Mouse (Mus musculus) layer of hippocampus, adult 8-10 months (tissue): ENCODE results near the gene Lyz2. TPM values are rescaled to one million over a fixed set of nuclear protein-coding genes. Genes with fewer than 3 reads are reported as not detected.
"Not testable (repeated sequence)": the region's sequence is repeated elsewhere in the genome, so short reads cannot be mapped to it uniquely, and the experiment has no call there.

ENCODE experiments used
- DNase-seq, 2 experiments: peaks; one replicate each; pipeline ENCODE4 v3.0.0; 2022; ENCODE audit warnings: low spot score in 2 of 2
- total RNA-seq, 4 experiments: library from RNA; stranded (reverse); gene quantifications; 2 replicates each; pipeline ENCODE4 v1.2.4; 2022

The Lyz2 gene
- total RNA-seq, result 100 to 1,000 TPM in 2 of 4 experiments, 10 to 100 TPM in 2; 14.0 to 253 (median 119) TPM

DNA sequence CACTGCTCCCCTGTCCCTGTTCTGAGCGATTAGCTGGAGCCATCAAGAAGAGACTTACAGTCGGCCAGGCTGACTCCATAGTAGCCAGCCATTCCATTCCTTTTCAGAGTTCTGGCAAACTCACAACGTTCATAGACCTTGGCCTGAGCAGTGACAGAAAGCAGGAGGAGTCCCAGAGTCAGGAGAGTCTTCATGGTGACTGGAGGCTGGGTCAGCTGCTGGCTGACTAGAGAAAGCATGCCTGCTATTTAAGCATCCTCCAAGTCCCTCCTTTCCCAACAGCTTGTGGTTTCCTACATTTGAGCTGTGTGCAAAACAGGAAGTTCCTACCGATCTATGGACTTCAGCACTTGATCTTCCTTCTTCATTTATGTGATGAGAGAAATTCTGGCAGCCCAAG, at the start of gene Lyz2:
TSS of gene Lyz2 (minus strand) at position 273 of the 400 bp plus-strand sequence.
- no peak for DNase-seq

DNA sequence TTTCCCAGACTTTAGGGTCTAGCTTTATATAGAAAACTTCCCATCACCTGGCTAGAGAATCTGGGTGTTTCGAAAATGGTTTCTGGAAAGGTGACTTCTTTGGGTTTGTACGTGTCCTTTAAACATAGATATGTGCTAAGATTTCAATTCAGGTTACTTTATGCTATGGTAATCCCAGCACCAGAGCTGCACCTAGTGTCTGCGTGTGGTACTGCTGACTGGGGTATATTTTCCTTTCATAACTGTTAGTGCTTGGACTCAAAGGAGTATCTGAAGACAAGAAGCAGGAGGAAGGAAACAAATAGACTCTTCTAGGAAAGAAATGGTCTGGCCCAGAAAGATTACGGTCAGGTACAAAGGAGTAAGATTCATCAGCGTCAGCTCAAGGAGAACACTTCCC, 48.4 kb upstream of the Lyz2 start:
- DNase-seq, result no peak

DNA sequence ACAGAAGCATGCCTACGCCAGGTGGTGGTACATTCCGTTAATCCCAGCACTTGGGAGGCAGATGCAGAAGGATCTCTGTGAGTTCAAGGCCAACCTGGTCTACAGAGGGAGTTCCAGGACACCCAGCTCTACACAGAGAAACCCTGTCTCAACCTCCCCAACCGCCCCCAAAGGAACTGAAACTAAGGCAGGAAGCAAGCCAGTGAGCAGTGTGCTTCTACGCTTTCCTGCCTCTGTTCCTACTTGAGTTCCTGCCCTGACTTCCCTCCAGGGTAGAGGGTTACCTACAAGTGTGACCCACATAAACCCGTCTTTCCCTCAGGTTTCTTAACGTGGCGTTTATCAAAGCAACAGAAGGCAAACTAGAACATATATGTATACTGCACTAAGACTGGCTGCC, 41.7 kb upstream of the Lyz2 start:
- DNase-seq, result no peak

DNA sequence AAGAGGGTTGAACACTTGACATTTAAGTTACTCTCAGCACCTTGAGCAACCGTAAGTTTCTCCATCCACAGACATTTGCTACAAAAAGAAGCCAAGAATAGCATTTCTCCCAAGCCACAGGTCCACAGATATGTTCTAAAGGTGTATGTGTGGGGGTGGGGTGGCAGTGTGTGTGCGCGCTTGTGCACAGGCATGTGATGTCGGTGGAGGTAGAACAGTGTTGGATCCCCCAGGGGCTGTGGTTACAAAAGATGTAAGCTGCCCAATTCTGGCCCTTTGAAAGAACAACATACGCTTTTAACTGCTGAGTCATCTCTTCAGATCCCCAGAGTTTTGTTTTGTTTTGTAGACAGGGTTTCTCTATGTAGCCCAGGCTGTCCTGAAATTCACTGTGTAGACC, 40.5 kb upstream of the Lyz2 start:
- no peak for DNase-seq

DNA sequence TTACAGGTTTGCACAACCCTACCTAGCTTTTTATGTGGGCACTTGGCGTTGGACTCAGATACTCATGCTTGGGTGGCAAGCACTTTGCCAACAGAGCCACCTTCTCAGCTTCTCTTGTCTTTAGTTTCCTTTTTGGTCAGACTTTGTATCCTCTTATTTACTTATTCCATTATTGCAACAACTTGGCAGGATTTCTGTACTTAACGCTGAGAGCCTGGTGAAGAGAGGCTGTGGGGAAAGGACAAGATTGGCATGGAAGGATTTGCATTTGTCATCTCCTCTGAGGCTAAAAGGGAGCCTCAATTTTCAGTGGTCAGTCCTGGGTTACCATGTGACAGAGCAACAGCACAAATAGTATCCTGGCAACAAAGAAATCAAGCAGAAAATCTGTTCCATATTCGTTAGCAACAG, 38.5 kb upstream of the Lyz2 start:
- no peak for DNase-seq

DNA sequence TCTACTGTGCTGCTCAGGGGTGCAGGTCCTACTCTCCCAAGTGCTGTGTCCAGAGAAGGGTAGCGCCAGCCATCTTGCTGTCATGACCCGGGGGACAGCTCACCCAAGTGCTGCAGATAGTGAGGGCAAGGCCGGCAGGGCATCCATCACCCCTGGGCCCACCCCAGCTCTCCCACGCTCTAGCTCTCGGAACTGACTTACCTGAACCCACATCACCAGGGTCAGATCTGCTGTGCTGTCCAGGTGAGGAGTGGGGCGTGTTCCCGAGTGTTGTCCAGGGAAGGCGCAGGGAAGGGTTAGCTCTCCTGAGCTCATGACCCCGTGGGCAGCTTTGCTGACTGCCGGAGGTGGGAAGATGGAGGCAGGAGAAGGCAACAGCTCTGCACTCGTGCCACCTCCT, 34.3 kb upstream of the Lyz2 start:
- no peak for DNase-seq

DNA sequence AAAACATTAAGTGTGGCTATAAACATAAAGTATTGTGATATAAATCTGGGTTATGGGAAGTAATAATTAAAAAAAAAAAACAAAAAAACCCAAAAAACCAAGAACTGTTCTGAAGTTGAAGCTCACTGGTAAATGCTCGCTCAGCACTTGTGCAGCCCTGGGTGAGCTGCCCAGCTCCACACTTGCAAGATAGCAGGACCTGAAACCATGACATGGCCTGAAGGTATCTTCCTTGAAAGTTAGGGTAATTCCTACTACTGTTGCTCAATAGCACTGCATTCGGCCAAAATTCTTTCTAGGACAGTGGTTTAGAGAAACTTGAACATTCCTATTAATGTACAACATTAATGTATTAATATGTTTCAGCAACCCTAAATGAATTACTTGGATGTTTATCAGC, 31.0 kb upstream of the Lyz2 start:
- no peak for DNase-seq

DNA sequence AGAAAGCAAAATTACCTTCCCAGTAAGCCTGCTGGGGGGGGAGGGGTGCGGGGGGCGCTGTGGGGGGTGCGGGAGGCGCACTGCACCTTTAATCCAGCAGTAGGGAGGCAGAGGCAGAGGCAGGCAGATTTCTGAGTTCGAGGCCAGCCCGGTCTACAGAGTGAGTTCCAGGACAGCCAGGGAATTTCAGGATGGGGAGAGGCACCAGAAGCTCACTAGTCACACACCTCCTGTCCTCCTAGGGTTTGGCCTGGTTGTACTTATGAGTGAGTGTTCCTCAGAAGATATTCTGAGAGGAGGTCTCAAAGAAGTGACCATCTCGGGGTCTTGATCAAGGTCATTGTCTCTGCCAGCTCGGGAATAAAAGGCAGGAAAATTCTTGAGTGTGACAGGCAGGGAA, 30.0 kb upstream of the Lyz2 start:
- DNase-seq, result no peak

DNA sequence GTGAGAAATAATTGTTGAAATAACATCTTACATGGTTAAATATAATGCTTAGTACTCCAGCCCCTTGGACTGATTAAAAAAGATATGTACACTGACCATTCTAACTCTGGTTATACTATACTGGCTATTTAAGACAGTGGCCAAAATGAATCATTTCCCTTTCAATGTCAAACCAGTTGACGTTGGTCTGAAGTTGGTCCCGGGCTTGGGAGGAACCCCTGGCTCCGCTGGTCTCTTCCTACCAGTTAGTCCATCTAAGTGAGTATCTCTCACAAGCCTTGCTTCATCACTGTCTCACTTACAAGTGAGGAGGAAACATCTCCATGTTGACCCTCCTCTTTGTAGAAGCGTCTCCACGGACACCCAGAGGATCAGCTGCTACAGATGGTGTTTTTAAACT, 22.2 kb upstream of the Lyz2 start:
- no peak for DNase-seq

DNA sequence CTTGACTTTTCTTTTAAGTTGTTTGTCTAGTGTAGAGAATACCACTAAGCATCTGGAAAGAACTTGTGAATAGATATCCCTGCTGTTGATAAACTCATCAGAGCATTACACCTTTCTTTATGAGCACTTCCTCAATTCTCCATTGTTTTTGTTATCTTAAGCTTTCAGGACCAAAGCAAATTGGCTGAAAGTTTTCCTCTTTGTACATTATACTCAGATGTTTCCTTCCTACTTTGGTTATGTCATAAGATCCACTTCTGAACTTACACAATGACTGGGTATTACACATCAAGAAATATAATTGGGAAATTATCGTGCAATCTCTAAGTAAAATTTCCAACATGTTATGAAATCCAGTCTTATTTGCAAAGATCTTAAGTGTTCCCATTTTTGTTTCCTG, 19.6 kb upstream of the Lyz2 start:
- no peak for DNase-seq

DNA sequence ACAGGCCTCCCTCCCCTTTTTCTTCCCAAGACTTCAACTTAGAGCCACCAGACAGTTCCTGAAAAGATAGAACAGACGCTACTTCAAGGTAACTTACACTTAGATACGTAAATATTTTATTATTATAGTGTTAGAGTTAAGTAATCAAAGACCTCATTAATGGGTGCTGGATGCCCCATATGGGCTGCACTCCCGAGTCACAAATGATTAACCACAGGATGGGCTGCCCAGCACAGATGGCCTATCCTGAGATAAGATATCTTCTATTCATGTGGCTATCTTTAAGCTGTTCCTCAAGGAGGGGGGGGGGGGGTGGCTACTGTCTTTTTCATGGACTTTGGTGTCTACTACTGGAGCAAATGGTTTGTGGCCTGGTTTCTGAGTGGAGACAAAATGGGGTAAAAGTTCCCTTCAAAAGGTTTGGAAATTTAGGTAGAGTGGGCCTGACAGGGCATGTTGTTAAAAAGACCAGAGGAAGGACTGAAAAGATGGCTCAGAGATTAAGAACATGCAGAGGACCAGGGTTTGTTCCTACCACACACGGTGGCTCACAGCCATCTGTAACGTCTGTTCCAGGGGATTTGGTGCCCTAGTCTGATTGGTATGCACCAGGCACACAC, 17.9 kb upstream of the Lyz2 start:
- no peak for DNase-seq

DNA sequence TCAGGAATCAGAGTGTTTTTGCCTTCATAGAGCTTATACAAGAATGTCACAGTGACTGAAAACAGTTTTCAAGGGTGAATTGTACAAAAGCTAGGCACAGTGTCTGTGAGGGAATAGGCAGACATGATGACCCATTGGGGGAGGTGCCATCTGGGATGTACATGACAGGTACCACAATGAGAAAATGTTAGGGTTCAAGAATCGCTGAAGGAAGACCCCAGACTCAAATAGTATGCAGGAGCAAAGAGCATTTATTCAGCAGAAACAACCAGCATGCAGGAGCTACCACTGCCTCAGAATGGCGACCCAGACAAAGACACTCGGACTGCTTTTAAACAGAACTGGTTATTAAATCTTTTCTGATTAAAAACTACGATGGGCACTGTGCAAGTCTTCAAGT, 17.0 kb upstream of the Lyz2 start:
- DNase-seq, result no peak

DNA sequence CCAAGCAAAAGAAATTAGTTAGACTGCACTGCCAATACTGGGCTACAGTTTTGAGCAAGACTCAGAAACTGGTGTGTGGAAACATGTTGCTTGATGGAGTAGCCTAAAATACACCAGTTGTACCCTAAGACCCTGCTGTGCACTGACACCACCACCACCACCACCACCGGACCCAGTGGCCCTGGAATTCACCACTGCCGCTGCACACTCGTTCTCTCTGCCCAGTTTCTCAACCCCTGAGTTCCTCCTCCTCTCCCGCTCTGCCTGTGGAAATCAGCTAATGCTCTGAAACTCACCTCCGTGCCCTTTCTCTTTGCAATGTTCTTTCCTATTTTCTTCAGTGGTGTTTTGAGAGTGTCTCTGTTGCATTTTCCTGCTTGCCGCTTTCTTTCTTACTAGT, 16.2 kb upstream of the Lyz2 start:
- DNase-seq, result no peak

DNA sequence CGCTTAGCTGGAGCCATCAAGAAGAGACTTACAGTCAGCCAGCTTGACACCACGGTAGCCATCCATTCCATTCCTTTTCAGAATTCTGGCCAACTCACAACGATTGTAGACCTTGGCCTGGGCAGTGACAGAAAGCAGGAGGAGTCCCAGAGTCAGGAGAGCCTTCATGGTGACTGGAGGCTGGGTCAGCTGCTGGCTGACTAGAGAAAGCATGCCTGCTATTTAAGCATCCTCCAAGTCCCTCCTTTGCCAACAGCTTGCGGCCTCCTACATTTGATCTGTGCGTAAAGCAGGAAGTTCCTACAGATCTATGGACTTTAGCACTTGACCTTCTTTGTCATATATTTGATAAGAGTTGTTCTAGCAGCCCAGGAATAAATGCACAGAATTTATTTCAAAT, 10.6 kb upstream of the Lyz2 start, which contains the start of gene Lyz1:
TSS of gene Lyz1 (minus strand) at position 198 of the 400 bp plus-strand sequence.
- DNase-seq, result no peak

DNA sequence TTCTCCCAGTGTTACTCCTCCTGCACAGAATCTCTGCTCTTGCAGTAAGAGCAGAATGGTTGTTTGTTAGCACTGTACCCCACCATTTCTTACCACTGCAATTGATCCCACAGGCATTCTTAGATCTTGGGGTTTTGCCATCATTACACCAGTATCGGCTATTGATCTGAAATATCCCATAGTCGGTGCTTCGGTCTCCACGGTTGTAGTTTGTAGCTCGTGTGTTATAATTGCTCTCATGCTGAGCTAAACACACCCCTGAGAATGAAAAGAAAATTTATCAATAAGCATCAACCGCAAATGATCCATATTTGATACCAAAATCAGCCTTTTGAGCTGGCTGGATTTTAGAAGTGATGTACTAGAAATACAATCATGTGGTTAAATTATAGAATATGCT, 8.8 kb upstream of the Lyz2 start:
- DNase-seq, result not testable (repeated sequence)

DNA sequence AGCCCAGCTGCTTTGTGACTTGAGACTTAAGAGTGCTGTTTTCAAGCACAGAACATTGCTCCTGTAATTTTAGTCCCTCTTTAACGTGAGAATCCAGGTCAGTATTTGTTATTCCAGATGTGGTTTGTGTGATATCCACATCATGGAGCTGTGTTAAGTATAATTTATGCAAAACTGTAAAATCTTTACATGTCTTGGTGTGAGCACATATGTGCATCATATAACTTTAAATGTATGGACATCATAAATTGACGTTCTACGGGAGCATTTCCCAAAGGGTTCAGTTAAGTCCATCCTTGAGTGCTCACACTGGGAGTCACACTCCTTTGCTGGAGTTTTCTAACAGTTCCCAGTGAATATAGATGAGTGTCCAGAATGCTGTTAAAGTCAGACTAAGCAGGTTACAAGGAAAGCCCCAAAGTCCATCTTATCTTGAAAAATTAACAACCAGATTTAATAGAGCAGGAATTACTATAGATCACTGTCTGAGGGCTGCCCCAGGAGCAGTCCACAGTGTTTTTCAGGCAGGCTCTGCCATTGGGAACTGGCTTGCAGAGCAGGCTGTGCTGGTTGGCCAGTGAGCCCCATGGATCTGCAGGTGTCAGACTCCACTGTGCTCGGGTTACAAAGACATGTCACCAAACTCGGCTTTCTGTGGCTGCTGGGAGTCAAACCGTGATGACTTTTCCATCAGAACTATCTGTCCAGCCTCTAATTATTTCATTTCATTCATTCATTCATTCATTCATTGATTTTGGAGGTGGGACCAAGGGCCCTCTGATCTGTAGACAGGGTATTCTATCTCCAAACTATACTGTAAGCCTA, 8.1 kb upstream of the Lyz2 start:
- DNase-seq, result no peak

DNA sequence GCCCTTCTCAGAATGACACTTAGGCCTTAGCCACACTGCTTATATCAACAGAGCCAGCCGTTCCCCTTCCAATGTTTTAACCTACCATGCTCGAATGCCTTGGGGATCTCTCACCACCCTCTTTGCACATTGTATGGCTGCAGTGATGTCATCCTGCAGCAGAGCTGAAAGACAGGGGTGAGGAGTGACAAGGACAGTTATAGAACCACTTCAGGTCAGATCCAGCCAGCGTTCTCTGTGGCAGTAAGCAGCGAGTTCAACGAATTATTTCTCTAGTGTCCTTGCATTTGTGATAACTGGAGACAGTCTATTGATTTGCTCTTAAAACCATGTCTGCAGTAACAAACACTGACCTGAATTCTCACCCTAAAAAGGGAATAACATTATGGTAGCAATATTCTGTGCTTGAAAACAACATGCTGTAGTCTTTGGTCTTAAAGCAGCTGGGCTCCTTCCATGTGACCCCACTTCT, 6.9 kb upstream of the Lyz2 start:
- DNase-seq, result not testable (repeated sequence)

DNA sequence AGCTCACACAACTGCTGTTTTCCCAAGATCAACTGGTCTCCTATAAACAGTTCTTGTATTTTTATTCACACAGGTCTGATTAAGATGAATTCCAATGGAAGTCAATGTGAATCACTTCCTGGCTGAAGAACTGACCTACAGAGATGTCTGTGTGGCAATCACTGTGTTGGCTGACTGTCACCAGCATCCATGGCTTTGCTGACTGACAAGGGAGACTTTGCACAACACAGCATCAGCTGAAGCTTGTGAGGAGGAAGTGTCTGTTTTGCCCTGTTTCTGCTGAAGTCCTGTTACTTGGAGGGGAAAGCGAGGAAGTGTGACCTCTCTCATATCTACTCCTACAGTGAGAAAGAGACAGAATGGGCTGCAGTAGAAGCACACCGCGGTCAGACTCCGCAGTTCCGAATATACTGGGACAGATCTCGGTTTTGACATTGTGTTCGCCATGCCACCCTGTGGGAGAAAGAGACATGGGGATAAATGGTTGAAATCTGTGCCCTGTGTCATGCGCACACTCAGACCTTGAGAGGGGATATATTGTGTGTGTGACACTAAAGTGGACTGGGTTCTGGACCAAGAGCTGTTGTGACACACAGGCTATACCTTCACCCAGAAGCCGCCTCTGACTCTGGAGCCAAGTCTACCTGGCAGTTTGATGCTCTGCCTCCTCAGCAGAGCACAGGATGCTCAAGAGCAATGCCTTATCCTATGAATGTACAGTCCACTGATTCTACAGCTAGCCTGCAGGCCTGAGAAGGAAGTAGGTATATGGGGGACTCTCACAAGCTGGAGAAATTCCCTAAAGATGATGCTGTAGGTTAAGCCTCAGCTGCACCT, 6.3 kb upstream of the Lyz2 start:
- DNase-seq, result no peak

DNA sequence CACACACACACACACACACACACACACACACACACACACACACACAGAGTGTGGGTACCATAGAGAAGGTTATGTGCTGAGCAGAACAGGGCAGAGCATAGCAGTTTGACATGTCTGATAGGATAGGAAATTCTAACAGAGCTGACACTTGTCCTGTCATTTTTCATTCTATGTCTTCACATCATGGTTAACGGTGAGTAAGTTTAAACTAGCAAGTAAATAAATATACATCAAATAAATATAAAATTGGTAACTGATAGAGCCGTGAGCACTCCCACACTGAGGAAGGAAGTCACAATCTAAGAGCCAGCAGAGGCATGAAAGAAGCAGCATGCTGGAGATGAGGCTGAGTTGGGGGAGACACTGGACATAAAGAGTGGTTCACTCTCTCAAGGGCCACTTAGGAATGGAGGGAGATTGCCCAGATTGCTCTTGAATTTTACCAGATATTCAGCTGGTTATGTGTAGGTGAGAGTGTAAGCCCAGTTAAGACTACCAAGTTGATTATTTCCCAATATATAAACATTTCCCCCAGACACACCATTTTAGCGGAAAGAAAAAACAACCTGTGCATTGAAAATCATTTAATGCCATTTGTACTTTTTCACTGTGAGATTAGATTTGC, 5.2 kb upstream of the Lyz2 start:
- DNase-seq, result no peak

DNA sequence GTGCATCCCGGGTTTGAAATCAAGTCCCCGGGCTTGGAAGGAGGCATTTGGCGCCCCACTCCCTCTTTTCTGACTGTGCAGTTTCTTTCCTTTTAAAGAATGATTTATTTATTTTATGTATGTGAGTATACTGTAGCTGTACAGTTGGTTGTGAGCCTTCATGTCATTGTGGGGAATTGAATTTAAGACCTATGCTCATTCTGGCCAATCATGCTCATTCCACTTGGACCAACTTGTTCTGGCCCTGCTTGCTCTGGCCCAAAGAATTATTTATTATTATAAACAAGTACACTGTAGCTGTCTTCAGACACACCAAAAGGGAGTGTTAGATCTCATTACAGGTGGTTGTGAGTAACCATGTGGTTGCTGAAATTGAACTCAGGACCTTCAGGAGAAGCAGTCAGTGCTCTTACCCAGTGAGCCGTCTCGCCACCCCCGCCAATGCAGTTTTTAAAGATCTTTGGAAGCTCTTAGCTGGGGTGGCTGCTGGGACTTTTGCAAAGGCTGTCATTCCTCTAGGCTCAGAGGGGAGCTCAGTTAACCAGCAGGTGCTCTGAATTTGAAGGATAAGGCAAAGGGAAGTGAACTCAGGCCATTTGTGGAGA, 4.3 kb upstream of the Lyz2 start:
- no peak for DNase-seq

DNA sequence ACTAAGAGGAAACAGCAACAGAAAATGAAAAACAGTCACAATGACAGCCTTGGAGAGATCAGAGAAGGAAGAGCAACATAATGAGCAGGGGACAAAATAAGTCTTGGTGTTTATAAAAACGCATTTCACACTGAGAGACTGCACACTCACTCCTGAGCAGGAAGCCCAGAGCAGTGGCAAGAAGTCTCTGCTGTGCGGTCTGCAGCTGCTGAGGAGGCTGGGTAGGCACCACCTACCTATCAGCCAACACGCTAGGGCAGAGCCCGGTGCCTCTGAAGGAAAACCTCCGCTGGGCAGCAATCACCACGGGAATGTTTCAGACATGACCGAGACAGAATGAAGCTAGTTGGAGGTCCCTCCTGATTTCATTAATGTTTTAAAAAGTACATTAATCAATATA, 3.5 kb upstream of the Lyz2 start:
- not testable (repeated sequence) for DNase-seq
